Mouse (Mus musculus) stomach, embryonic 14.5 days (tissue): ENCODE results near the gene Tmem229a. TPM values are rescaled to one million over a fixed set of nuclear protein-coding genes. Genes with fewer than 3 reads are reported as not detected.

Experiments used
- ATAC-seq: fragments of 200-750 bp; cut with Nextera tagmentation; 2 replicates; pipeline ENCODE4 v1.8.0; 2017; ENCODE audit warnings: low read depth, moderate TSS enrichment; ENCODE audit not compliant: insufficient number of reproducible peaks, insufficient read depth, low FRiP score
- H3K27ac ChIP-seq: fragments of 300-500 bp; sonication (generic); 2 replicates; pipeline ENCODE4 v1.5.1; 2014; ENCODE audit warnings: mild to moderate bottlenecking, low read length, moderate library complexity, mixed read lengths
- H3K27me3 ChIP-seq: fragments of 300-500 bp; sonication (generic); 2 replicates; pipeline ENCODE4 v1.6.1; 2014; ENCODE audit warnings: low read length, control low read depth, mixed read lengths; ENCODE audit not compliant: control insufficient read depth, insufficient read depth
- H3K36me3 ChIP-seq: fragments of 300-500 bp; sonication (generic); 2 replicates; pipeline ENCODE4 v1.6.1; 2014; ENCODE audit warnings: mild to moderate bottlenecking, control low read depth, low read length, moderate library complexity, mixed read lengths; ENCODE audit not compliant: control insufficient read depth, insufficient read depth
- H3K4me1 ChIP-seq: fragments of 300-500 bp; sonication (generic); 2 replicates; pipeline ENCODE4 v1.6.1; 2014; ENCODE audit warnings: low read length, control low read depth, mixed read lengths; ENCODE audit not compliant: control insufficient read depth, insufficient read depth
- H3K4me2 ChIP-seq: fragments of 300-500 bp; sonication (generic); replicated peaks from 2 replicates; pipeline ENCODE4 v1.6.1; 2014; ENCODE audit warnings: low read depth, low read length, control low read depth
- H3K4me3 ChIP-seq: fragments of 300-500 bp; sonication (generic); 2 replicates; pipeline ENCODE4 v1.5.1; 2014; ENCODE audit warnings: low read depth, low read length, control low read depth
- H3K9ac ChIP-seq: fragments of 300-500 bp; sonication (generic); replicated peaks from 2 replicates; pipeline ENCODE4 v1.6.1; 2014; ENCODE audit warnings: low read depth, mild to moderate bottlenecking, control low read depth, low read length, moderate library complexity, mixed read lengths
- H3K9me3 ChIP-seq: fragments of 300-500 bp; sonication (generic); 2 replicates; pipeline ENCODE4 v1.6.1; 2016; ENCODE audit warnings: low read depth, low read length, control low read depth; ENCODE audit not compliant: control insufficient read depth
- WGBS: fragments of 180-500 bp; shearing (Covaris S2); extraction: QIAGEN DNeasy Blood & Tissue Kit; methylation state at CpG from one replicate; pipeline ENCODE4 v1.1.7; 2014; 5-methylcytosine and 5-hydroxymethylcytosine counted together
- polyA plus RNA-seq: library from polyadenylated mRNA; unstranded; fragments of >200 nt; fragmentation: Nextera tagmentation; extraction: Ambion mirVana; gene quantifications from 2 replicates; pipeline ENCODE4 v1.2.1, GENCODE M21; 2014

The Tmem229a gene
- polyA plus RNA-seq, 1 experiment from 2014 or later, result 1.0 TPM

- Histone ChIP-seq H3K27me3 (no peaks in the 10 kb centered on the region), H3K4me3 (no peak overlapping the region), H3K4me2 (no peak overlapping the region), H3K9me3 (no peaks in the 10 kb centered on the region), H3K27ac (no peak overlapping the region), H3K9ac (no peak overlapping the region), H3K36me3 (no peaks in the 10 kb centered on the region), H3K4me1 (no peaks in the 10 kb centered on the region)
- WGBS, result 45% methylated on average over 2 of the region's 2 CpGs
- no peak for ATAC-seq
Measured at GRCm38 (mm10) chr6:24910016-24910727, 45.9 kb downstream of the Tmem229a start.

- H3K9ac ChIP-seq, result no peak overlapping the region
- H3K4me2 ChIP-seq, result no peak overlapping the region
- no peaks in the 10 kb centered on the region for H3K27me3 ChIP-seq
- H3K4me1 ChIP-seq, result no peaks in the 10 kb centered on the region
- no peaks in the 10 kb centered on the region for H3K9me3 ChIP-seq
- WGBS, result 88% methylated on average over 2 of the region's 2 CpGs
- H3K27ac ChIP-seq, result no peak overlapping the region
- no peak overlapping the region for H3K4me3 ChIP-seq
- no peak for ATAC-seq
- no peaks in the 10 kb centered on the region for H3K36me3 ChIP-seq
Measured at GRCm38 (mm10) chr6:24907824-24908223, 48.3 kb downstream of the Tmem229a start.

GRCm38 (mm10) chr6:24905101-24905500, 51.0 kb downstream of the Tmem229a start:
- 68% methylated on average over 3 of the region's 3 CpGs for WGBS
- H3K9me3 ChIP-seq, result no peaks in the 10 kb centered on the region
- H3K4me2 ChIP-seq, result no peak overlapping the region
- no peak overlapping the region for H3K4me3 ChIP-seq
- no peak overlapping the region for H3K27ac ChIP-seq
- H3K9ac ChIP-seq, result no peak overlapping the region
- no peaks in the 10 kb centered on the region for H3K36me3 ChIP-seq
- no peaks in the 10 kb centered on the region for H3K4me1 ChIP-seq
- ATAC-seq, result no peak
- H3K27me3 ChIP-seq, result no peaks in the 10 kb centered on the region

Other genes starting within 250 kb of the Tmem229a start
- gene Hyal6, start 223.1 kb downstream of the Tmem229a start, polyA plus RNA-seq, result not detected in 2 replicates
- not detected in 2 replicates for gene Hyal4, start 208.0 kb downstream of the Tmem229a start, polyA plus RNA-seq
- gene Spam1, start 165.1 kb downstream of the Tmem229a start, polyA plus RNA-seq, result not detected in 2 replicates
- gene Hyal5, start 98.3 kb downstream of the Tmem229a start, polyA plus RNA-seq, result not detected in 2 replicates